Mouse (Mus musculus): ENCODE data around the gene Plk2.

The Plk2 gene

GRCm38 (mm10) chr13:110412572-110413209 is 17.8 kb downstream of the Plk2 start:
- DNase-seq (ENCODE audit: low spot score), result no peak

- DNase-seq (ENCODE audit: low spot score), result no peak
Measured at GRCm38 (mm10) chr13:110418656-110419055, 23.8 kb downstream of the Plk2 start.

GRCm38 (mm10) chr13:110419640-110420039 is 24.8 kb downstream of the Plk2 start:
- DNase-seq (ENCODE audit: low spot score), result no peak

- DNase-seq (ENCODE audit: low spot score), result no peak
Measured at GRCm38 (mm10) chr13:110422434-110422833, 27.6 kb downstream of the Plk2 start.

GRCm38 (mm10) chr13:110425512-110426222 is 30.8 kb downstream of the Plk2 start:
- no peak for DNase-seq (ENCODE audit: low spot score)

GRCm38 (mm10) chr13:110431388-110431787 is 36.5 kb downstream of the Plk2 start:
- no peak for DNase-seq (ENCODE audit: low spot score)

GRCm38 (mm10) chr13:110432062-110432566 is 37.3 kb downstream of the Plk2 start:
- DNase-seq (ENCODE audit: low spot score), result no peak

- DNase-seq (ENCODE audit: low spot score), result no peak
Measured at GRCm38 (mm10) chr13:110432613-110433012, 37.8 kb downstream of the Plk2 start.

- no peak for DNase-seq (ENCODE audit: low spot score)
Measured at GRCm38 (mm10) chr13:110436692-110437091, 41.8 kb downstream of the Plk2 start.

- DNase-seq (ENCODE audit: low spot score), result no peak
Measured at GRCm38 (mm10) chr13:110438624-110439023, 43.8 kb downstream of the Plk2 start.

- DNase-seq (ENCODE audit: low spot score), result no peak
Measured at GRCm38 (mm10) chr13:110444335-110444734, 49.5 kb downstream of the Plk2 start.

GRCm38 (mm10) chr13:110444894-110445293 is 50.0 kb downstream of the Plk2 start:
- no peak for DNase-seq (ENCODE audit: low spot score)

GRCm38 (mm10) chr13:110446434-110446833 is 51.6 kb downstream of the Plk2 start:
- DNase-seq (ENCODE audit: low spot score), result peak; percentile 18

GRCm38 (mm10) chr13:110450056-110450455 is 55.2 kb downstream of the Plk2 start:
- no peak for DNase-seq (ENCODE audit: low spot score)
